Mouse (Mus musculus): ENCODE results near the gene Cul9. TPM values are rescaled to one million over a fixed set of nuclear protein-coding genes. Genes with fewer than 3 reads are reported as not detected.

The Cul9 gene
- polyA plus RNA-seq, 1 experiment from 2014 or later: 1.3 TPM

GRCm38 (mm10) chr17:46555673-46556583 is 9.7 kb upstream of the Cul9 start, which contains the start of gene Srf:
Gene Srf (minus strand): TSS chr17:46556175.
- no peaks in the 10 kb centered on the region for H3K27me3 ChIP-seq (replicated peaks; ENCODE audit: control insufficient read depth, insufficient read depth, low read length)
- 0 out of 2 replicates have a peak, but pooled peaks cover 4% of the 10 kb centered on the region for H3K4me1 ChIP-seq (replicated peaks; ENCODE audit: control insufficient read depth, insufficient read depth, low read length)
- TF ChIP-seq CTCF (IDR thresholded peaks at IDR 0.05; ENCODE audit: low read depth): peak; percentile 67
- H3K9me3 ChIP-seq (ENCODE audit: control insufficient read depth): no peaks in the 10 kb centered on the region
- peak within 1 kb of the TSS; percentile 88 for H3K27ac ChIP-seq (ENCODE audit: low read depth, low read length)
- H3K4me2 ChIP-seq (replicated peaks; ENCODE audit: low read depth): peak within 1 kb of the TSS; percentile 96
- H3K9ac ChIP-seq (ENCODE audit: low read depth, low read length): peak within 1 kb of the TSS; percentile 97
- peak within 1 kb of the TSS; percentile 94 for H3K4me3 ChIP-seq (ENCODE audit: low read depth, low read length)
- peaks cover 11% of the 10 kb centered on the region for H3K36me3 ChIP-seq (ENCODE audit: control insufficient read depth, insufficient read depth)
- WGBS: under 1% methylated on average over 86 of the region's 87 CpGs
- ATAC-seq: peak; percentile 91

- TF ChIP-seq CTCF (IDR thresholded peaks at IDR 0.05; ENCODE audit: low read depth): no peak
- under 1% methylated on average over 67 of the region's 75 CpGs for WGBS
- H3K9me3 ChIP-seq (ENCODE audit: control insufficient read depth): no peaks in the 10 kb centered on the region
Observed at GRCm38 (mm10) chr17:46554977-46555672, 8.9 kb upstream of the Cul9 start.

GRCm38 (mm10) chr17:46554646-46554976 is 8.4 kb upstream of the Cul9 start:
- Histone ChIP-seq H3K36me3 (ENCODE audit: control insufficient read depth, insufficient read depth) (peaks cover 25% of the 10 kb centered on the region), H3K4me3 (ENCODE audit: low read depth, low read length) (peak overlapping the region; percentile 94), H3K27me3 (replicated peaks; ENCODE audit: control insufficient read depth, insufficient read depth, low read length) (no peaks in the 10 kb centered on the region), H3K4me2 (replicated peaks; ENCODE audit: low read depth) (peak overlapping the region; percentile 96), H3K9ac (ENCODE audit: low read depth, low read length) (peak overlapping the region; percentile 97), H3K4me1 (replicated peaks; ENCODE audit: control insufficient read depth, insufficient read depth, low read length) (0 out of 2 replicates have a peak, but pooled peaks cover 4% of the 10 kb centered on the region), H3K27ac (ENCODE audit: low read depth, low read length) (no peak overlapping the region), H3K9me3 (ENCODE audit: control insufficient read depth) (no peaks in the 10 kb centered on the region)
- WGBS: 0% methylated on average over 11 of the region's 11 CpGs
- ATAC-seq: no peak
- no peak for TF ChIP-seq CTCF (IDR thresholded peaks at IDR 0.05; ENCODE audit: low read depth)

More at GRCm38 (mm10) chr17:46554977-46555672, 8.9 kb upstream of the Cul9 start:
- Histone ChIP-seq H3K27me3 (replicated peaks; ENCODE audit: control insufficient read depth, insufficient read depth, low read length) (no peaks in the 10 kb centered on the region), H3K36me3 (ENCODE audit: control insufficient read depth, insufficient read depth) (peaks cover 19% of the 10 kb centered on the region), H3K4me3 (ENCODE audit: low read depth, low read length) (peak overlapping the region; percentile 94), H3K4me1 (replicated peaks; ENCODE audit: control insufficient read depth, insufficient read depth, low read length) (0 out of 2 replicates have a peak, but pooled peaks cover 4% of the 10 kb centered on the region), H3K9ac (ENCODE audit: low read depth, low read length) (peak overlapping the region; percentile 97), H3K4me2 (replicated peaks; ENCODE audit: low read depth) (peak overlapping the region; percentile 96), H3K27ac (ENCODE audit: low read depth, low read length) (peak overlapping the region; percentile 88)
- no peak for ATAC-seq

- no peak for ATAC-seq
- no peaks in the 10 kb centered on the region for H3K27me3 ChIP-seq (replicated peaks; ENCODE audit: control insufficient read depth, insufficient read depth, low read length)
- H3K27ac ChIP-seq (ENCODE audit: low read depth, low read length): no peak overlapping the region
- H3K4me3 ChIP-seq (ENCODE audit: low read depth, low read length): peak overlapping the region; percentile 94
- 62% methylated on average over 3 of the region's 3 CpGs for WGBS
- peaks cover 30% of the 10 kb centered on the region for H3K36me3 ChIP-seq (ENCODE audit: control insufficient read depth, insufficient read depth)
- H3K9me3 ChIP-seq (ENCODE audit: control insufficient read depth): no peaks in the 10 kb centered on the region
- peak overlapping the region; percentile 96 for H3K4me2 ChIP-seq (replicated peaks; ENCODE audit: low read depth)
- no peak for TF ChIP-seq CTCF (IDR thresholded peaks at IDR 0.05; ENCODE audit: low read depth)
- no peak overlapping the region for H3K9ac ChIP-seq (ENCODE audit: low read depth, low read length)
- 0 out of 2 replicates have a peak, but pooled peaks cover 4% of the 10 kb centered on the region for H3K4me1 ChIP-seq (replicated peaks; ENCODE audit: control insufficient read depth, insufficient read depth, low read length)
Observed at GRCm38 (mm10) chr17:46553926-46554325, 7.7 kb upstream of the Cul9 start.

GRCm38 (mm10) chr17:46553469-46553868 is 7.3 kb upstream of the Cul9 start:
- Histone ChIP-seq H3K9ac (ENCODE audit: low read depth, low read length) (peak overlapping the region; percentile 42; the same call in 1 of the 2 replicates), H3K4me2 (replicated peaks; ENCODE audit: low read depth) (peak overlapping the region; percentile 96), H3K27me3 (replicated peaks; ENCODE audit: control insufficient read depth, insufficient read depth, low read length) (no peaks in the 10 kb centered on the region), H3K9me3 (ENCODE audit: control insufficient read depth) (no peaks in the 10 kb centered on the region), H3K4me3 (ENCODE audit: low read depth, low read length) (peak overlapping the region; percentile 94), H3K4me1 (replicated peaks; ENCODE audit: control insufficient read depth, insufficient read depth, low read length) (0 out of 2 replicates have a peak, but pooled peaks cover 4% of the 10 kb centered on the region), H3K36me3 (ENCODE audit: control insufficient read depth, insufficient read depth) (peaks cover 34% of the 10 kb centered on the region), H3K27ac (ENCODE audit: low read depth, low read length) (peak overlapping the region; percentile 73; the same call in 1 of the 2 replicates)
- TF ChIP-seq CTCF (IDR thresholded peaks at IDR 0.05; ENCODE audit: low read depth): no peak
- no peak for ATAC-seq
- 54% methylated on average over 11 of the region's 11 CpGs for WGBS
